Mouse (Mus musculus) liver, embryonic 16.5 days (tissue): ENCODE measurements around the gene Fam163a. TPM values are rescaled to one million over a fixed set of nuclear protein-coding genes. Genes with fewer than 3 reads are reported as not detected.

Experiments
- ATAC-seq: fragments of 200-750 bp; cut with Nextera tagmentation; 2 replicates; pipeline ENCODE4 v1.8.0; 2017; ENCODE audit warnings: low read depth, mild to moderate bottlenecking, moderate number of reproducible peaks, moderate library complexity
- H3K27ac ChIP-seq: fragments of 300-500 bp; sonication (generic); 2 replicates; pipeline ENCODE4 v1.5.1; 2014; ENCODE audit warnings: mild to moderate bottlenecking, low read length
- H3K27me3 ChIP-seq: fragments of 300-500 bp; sonication (generic); 2 replicates; pipeline ENCODE4 v1.6.1; 2014; ENCODE audit warnings: low read depth, low read length, mixed read lengths; ENCODE audit not compliant: control insufficient read depth, insufficient read depth
- H3K36me3 ChIP-seq: fragments of 300-500 bp; sonication (generic); 2 replicates; pipeline ENCODE4 v1.6.1; 2014; ENCODE audit warnings: mild to moderate bottlenecking; ENCODE audit not compliant: control insufficient read depth, insufficient read depth
- H3K4me1 ChIP-seq: fragments of 300-500 bp; sonication (generic); 2 replicates; pipeline ENCODE4 v1.6.1; 2014; ENCODE audit warnings: low read depth, low read length, mixed read lengths; ENCODE audit not compliant: control insufficient read depth
- H3K4me2 ChIP-seq: fragments of 300-500 bp; sonication (generic); 2 replicates; pipeline ENCODE4 v1.6.1; 2014; ENCODE audit warnings: low read depth, low read length, mixed read lengths
- H3K4me3 ChIP-seq: fragments of 300-500 bp; sonication (generic); 2 replicates; pipeline ENCODE4 v1.5.1; 2014; ENCODE audit warnings: low read depth, mild to moderate bottlenecking, low read length
- H3K9ac ChIP-seq: fragments of 300-500 bp; sonication (generic); 2 replicates; pipeline ENCODE4 v1.6.1; 2014; ENCODE audit warnings: low read depth, low read length
- H3K9me3 ChIP-seq: fragments of 300-500 bp; sonication (generic); replicated peaks from 2 replicates; pipeline ENCODE4 v1.6.1; 2016; ENCODE audit warnings: low read length; ENCODE audit not compliant: control insufficient read depth
- WGBS: fragments of 180-500 bp; shearing (Covaris S2); extraction: QIAGEN DNeasy Blood & Tissue Kit; methylation state at CpG from one replicate; pipeline ENCODE4 v1.1.7; 2014; ENCODE audit not compliant: insufficient replicate concordance; 5-methylcytosine and 5-hydroxymethylcytosine counted together
- polyA plus RNA-seq: library from polyadenylated mRNA; unstranded; fragments of >200 nt; fragmentation: Nextera tagmentation; extraction: Ambion mirVana; gene quantifications from 2 replicates; pipeline ENCODE4 v1.2.1, GENCODE M21; 2015

Fam163a gene
- polyA plus RNA-seq, 1 experiment from 2014 or later = 0.02 TPM

GRCm38 (mm10) chr1:156108400-156108799, 96.4 kb downstream of the Fam163a start:
- Histone ChIP-seq H3K9me3 (no peaks in the 10 kb centered on the region), H3K4me3 (no peak overlapping the region), H3K4me1 (no peaks in the 10 kb centered on the region), H3K27ac (no peak overlapping the region), H3K36me3 (no peaks in the 10 kb centered on the region), H3K4me2 (no peak overlapping the region), H3K27me3 (no peaks in the 10 kb centered on the region), H3K9ac (no peak overlapping the region)
- ATAC-seq = no peak
- 24% methylated on average over 10 of the region's 10 CpGs for WGBS

- Histone ChIP-seq H3K27ac (no peak overlapping the region), H3K4me3 (no peak overlapping the region), H3K4me1 (no peaks in the 10 kb centered on the region), H3K9ac (no peak overlapping the region), H3K4me2 (no peak overlapping the region), H3K27me3 (no peaks in the 10 kb centered on the region), H3K36me3 (no peaks in the 10 kb centered on the region), H3K9me3 (no peaks in the 10 kb centered on the region)
- WGBS = 71% methylated on average over 2 of the region's 2 CpGs
- ATAC-seq = no peak
Measured at GRCm38 (mm10) chr1:156107424-156107823, 97.4 kb downstream of the Fam163a start.

- H3K9ac ChIP-seq = no peak overlapping the region
- no peak overlapping the region for H3K4me3 ChIP-seq
- H3K27ac ChIP-seq = no peak overlapping the region
- H3K4me1 ChIP-seq = no peaks in the 10 kb centered on the region
- no peaks in the 10 kb centered on the region for H3K27me3 ChIP-seq
- H3K36me3 ChIP-seq = no peaks in the 10 kb centered on the region
- H3K4me2 ChIP-seq = no peak overlapping the region
- H3K9me3 ChIP-seq = no peaks in the 10 kb centered on the region
- WGBS = 65% methylated on average over 2 of the region's 2 CpGs
- ATAC-seq = no peak
Measured at GRCm38 (mm10) chr1:156105381-156105780, 99.4 kb downstream of the Fam163a start.

- no peaks in the 10 kb centered on the region for H3K27me3 ChIP-seq
- no peak overlapping the region for H3K4me3 ChIP-seq
- no peak for ATAC-seq
- no peaks in the 10 kb centered on the region for H3K36me3 ChIP-seq
- no peaks in the 10 kb centered on the region for H3K9me3 ChIP-seq
- 54% methylated on average over 2 of the region's 2 CpGs for WGBS
- H3K27ac ChIP-seq = no peak overlapping the region
- no peak overlapping the region for H3K4me2 ChIP-seq
- no peaks in the 10 kb centered on the region for H3K4me1 ChIP-seq
- no peak overlapping the region for H3K9ac ChIP-seq
Measured at GRCm38 (mm10) chr1:156103763-156104162, 101.1 kb downstream of the Fam163a start.

GRCm38 (mm10) chr1:156091811-156092210, 113.0 kb downstream of the Fam163a start:
- Histone ChIP-seq H3K27me3 (no peaks in the 10 kb centered on the region), H3K4me2 (no peak overlapping the region), H3K36me3 (no peaks in the 10 kb centered on the region), H3K9me3 (no peaks in the 10 kb centered on the region), H3K4me3 (no peak overlapping the region), H3K27ac (no peak overlapping the region), H3K9ac (no peak overlapping the region), H3K4me1 (peaks cover 2% of the 10 kb centered on the region; the same call in 1 of the 2 replicates)
- 14% methylated on average over 4 of the region's 4 CpGs for WGBS
- no peak for ATAC-seq

- Histone ChIP-seq H3K9me3 (no peaks in the 10 kb centered on the region), H3K27me3 (no peaks in the 10 kb centered on the region), H3K9ac (no peak overlapping the region), H3K4me3 (no peak overlapping the region), H3K4me2 (no peak overlapping the region), H3K4me1 (peaks cover 2% of the 10 kb centered on the region; the same call in 1 of the 2 replicates), H3K36me3 (no peaks in the 10 kb centered on the region), H3K27ac (no peak overlapping the region)
- 69% methylated on average over 4 of the region's 4 CpGs for WGBS
- no peak for ATAC-seq
Measured at GRCm38 (mm10) chr1:156090042-156090441, 114.8 kb downstream of the Fam163a start.

GRCm38 (mm10) chr1:156089561-156089960, 115.3 kb downstream of the Fam163a start:
- Histone ChIP-seq H3K4me3 (no peak overlapping the region), H3K9me3 (no peaks in the 10 kb centered on the region), H3K27me3 (no peaks in the 10 kb centered on the region), H3K27ac (no peak overlapping the region), H3K36me3 (no peaks in the 10 kb centered on the region), H3K4me1 (peaks cover 2% of the 10 kb centered on the region; the same call in 1 of the 2 replicates), H3K9ac (no peak overlapping the region), H3K4me2 (no peak overlapping the region)
- 59% methylated on average over 8 of the region's 8 CpGs for WGBS
- no peak for ATAC-seq

GRCm38 (mm10) chr1:156087586-156087985, 117.2 kb downstream of the Fam163a start:
- peaks cover 2% of the 10 kb centered on the region; the same call in 1 of the 2 replicates for H3K4me1 ChIP-seq
- no peak for ATAC-seq
- H3K9ac ChIP-seq = no peak overlapping the region
- WGBS = 25% methylated on average over 5 of the region's 5 CpGs
- H3K27ac ChIP-seq = no peak overlapping the region
- H3K36me3 ChIP-seq = no peaks in the 10 kb centered on the region
- H3K4me3 ChIP-seq = no peak overlapping the region
- no peaks in the 10 kb centered on the region for H3K9me3 ChIP-seq
- H3K4me2 ChIP-seq = no peak overlapping the region
- no peaks in the 10 kb centered on the region for H3K27me3 ChIP-seq

GRCm38 (mm10) chr1:156085770-156086169, 119.1 kb downstream of the Fam163a start:
- no peaks in the 10 kb centered on the region for H3K36me3 ChIP-seq
- H3K4me2 ChIP-seq = no peak overlapping the region
- H3K4me3 ChIP-seq = no peak overlapping the region
- H3K27me3 ChIP-seq = no peaks in the 10 kb centered on the region
- ATAC-seq = no peak
- H3K9me3 ChIP-seq = no peaks in the 10 kb centered on the region
- no peak overlapping the region for H3K27ac ChIP-seq
- no peaks in the 10 kb centered on the region for H3K4me1 ChIP-seq
- 45% methylated on average over 5 of the region's 5 CpGs for WGBS
- no peak overlapping the region for H3K9ac ChIP-seq
